Mouse (Mus musculus): ENCODE measurements around the gene Nmt1.

DNA sequence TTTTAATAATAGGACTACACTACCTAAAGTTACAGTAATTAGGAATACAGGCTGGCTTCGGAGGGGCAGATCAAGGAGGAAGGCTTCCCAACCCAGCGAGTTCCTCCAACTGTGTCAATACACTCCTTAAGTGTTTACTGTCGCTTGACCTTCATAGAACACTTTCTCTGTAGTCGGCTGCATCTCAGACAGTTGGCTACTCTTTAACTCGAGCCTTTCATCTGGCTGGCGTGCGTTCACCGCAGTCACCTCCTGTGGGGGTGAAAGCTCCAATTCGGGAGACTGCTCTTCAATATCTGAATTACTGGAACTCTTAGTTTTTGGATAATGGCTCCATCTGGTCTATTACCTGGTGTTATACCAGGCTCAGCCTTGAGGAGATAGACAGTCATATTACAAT lies 10.3 kb upstream of the Nmt1 start:
- TF ChIP-seq CTCF (IDR thresholded peaks at IDR 0.05; ENCODE audit: low read depth, low read length) = no peak
- TF ChIP-seq POLR2A (IDR thresholded peaks at IDR 0.05; ENCODE audit: insufficient read depth, low read length) = no peak

Measured in ES-Bruce4 (cell line).